Mouse (Mus musculus) neural tube, embryonic 14.5 days (tissue): Measurements from ENCODE around the gene Mpi. TPM values are rescaled to one million over a fixed set of nuclear protein-coding genes. Genes with fewer than 3 reads are reported as not detected.

Experiments used
- ATAC-seq: fragments of 200-750 bp; cut with Nextera tagmentation; 2 replicates; pipeline ENCODE4 v1.8.0; 2017; ENCODE audit warnings: low read depth, mild to moderate bottlenecking, moderate TSS enrichment, moderate library complexity
- H3K27ac ChIP-seq: fragments of 300-500 bp; sonication (generic); 2 replicates; pipeline ENCODE4 v1.5.1; 2014; ENCODE audit warnings: low read depth, mild to moderate bottlenecking, control low read depth, low read length, moderate library complexity, mixed read lengths
- H3K27me3 ChIP-seq: fragments of 300-500 bp; sonication (generic); 2 replicates; pipeline ENCODE4 v1.6.1; 2014; ENCODE audit warnings: low read length; ENCODE audit not compliant: control insufficient read depth, insufficient read depth
- H3K36me3 ChIP-seq: fragments of 300-500 bp; sonication (generic); 2 replicates; pipeline ENCODE4 v1.6.1; 2014; ENCODE audit warnings: low read length, mixed read lengths; ENCODE audit not compliant: control insufficient read depth, insufficient read depth
- H3K4me1 ChIP-seq: fragments of 300-500 bp; sonication (generic); 2 replicates; pipeline ENCODE4 v1.6.1; 2014; ENCODE audit warnings: low read length; ENCODE audit not compliant: control insufficient read depth, insufficient read depth
- H3K4me2 ChIP-seq: fragments of 300-500 bp; sonication (generic); 2 replicates; pipeline ENCODE4 v1.6.1; 2014; ENCODE audit warnings: mild to moderate bottlenecking, low read depth, low read length, control low read depth
- H3K4me3 ChIP-seq: fragments of 300-500 bp; sonication (generic); 2 replicates; pipeline ENCODE4 v1.5.1; 2014; ENCODE audit warnings: low read depth, low read length, control low read depth, mixed read lengths
- H3K9ac ChIP-seq: fragments of 300-500 bp; sonication (generic); replicated peaks from 2 replicates; pipeline ENCODE4 v1.6.1; 2014; ENCODE audit warnings: low read depth, mild to moderate bottlenecking, control low read depth, low read length, mixed read lengths
- H3K9me3 ChIP-seq: fragments of 300-500 bp; sonication (generic); 2 replicates; pipeline ENCODE4 v1.6.1; 2016; ENCODE audit warnings: low read length; ENCODE audit not compliant: control insufficient read depth
- WGBS: fragments of 180-500 bp; shearing (Covaris S2); extraction: QIAGEN DNeasy Blood & Tissue Kit; methylation state at CpG from one replicate; pipeline ENCODE4 v1.1.7; 2014; 5-methylcytosine and 5-hydroxymethylcytosine counted together
- polyA plus RNA-seq: library from polyadenylated mRNA; unstranded; fragments of >200 nt; fragmentation: Nextera tagmentation; extraction: Ambion mirVana; gene quantifications from 2 replicates; pipeline ENCODE4 v1.2.1, GENCODE M21; 2014

Mpi gene
- polyA plus RNA-seq, 1 experiment from 2014 or later, result 62.1 TPM

- H3K4me3 ChIP-seq, result no peak overlapping the region
- no peak overlapping the region for H3K4me2 ChIP-seq
- 82% methylated on average over 3 of the region's 3 CpGs for WGBS
- H3K9ac ChIP-seq, result no peak overlapping the region
- H3K9me3 ChIP-seq, result no peaks in the 10 kb centered on the region
- H3K4me1 ChIP-seq, result peaks cover 10% of the 10 kb centered on the region
- H3K27me3 ChIP-seq, result no peaks in the 10 kb centered on the region
- H3K36me3 ChIP-seq, result no peaks in the 10 kb centered on the region
- ATAC-seq, result no peak
- H3K27ac ChIP-seq, result no peak overlapping the region
Observed at GRCm38 (mm10) chr9:57557215-57557614, 4.7 kb upstream of the Mpi start.

- Histone ChIP-seq H3K27me3 (no peaks in the 10 kb centered on the region), H3K9me3 (no peaks in the 10 kb centered on the region), H3K4me3 (no peak overlapping the region), H3K36me3 (peaks cover 6% of the 10 kb centered on the region; the same call in 1 of the 2 replicates), H3K4me2 (no peak overlapping the region), H3K4me1 (peaks cover 7% of the 10 kb centered on the region), H3K27ac (no peak overlapping the region), H3K9ac (no peak overlapping the region)
- 32% methylated on average over 3 of the region's 3 CpGs for WGBS
- ATAC-seq, result no peak
Observed at GRCm38 (mm10) chr9:57554753-57555152, 2.2 kb upstream of the Mpi start.

- no peak overlapping the region for H3K4me2 ChIP-seq
- H3K27me3 ChIP-seq, result no peaks in the 10 kb centered on the region
- peaks cover 7% of the 10 kb centered on the region for H3K4me1 ChIP-seq
- H3K9ac ChIP-seq, result no peak overlapping the region
- no peak; the same call in 1 of the 2 replicates for ATAC-seq
- no peaks in the 10 kb centered on the region for H3K9me3 ChIP-seq
- H3K27ac ChIP-seq, result no peak overlapping the region
- peaks cover 15% of the 10 kb centered on the region for H3K36me3 ChIP-seq
- 73% methylated on average over 11 of the region's 11 CpGs for WGBS
- H3K4me3 ChIP-seq, result no peak overlapping the region
Observed at GRCm38 (mm10) chr9:57553119-57553518, 556 bp upstream of the Mpi start.

GRCm38 (mm10) chr9:57550126-57550862 lies 2.3 kb downstream of the Mpi start:
- Histone ChIP-seq H3K4me3 (no peak overlapping the region), H3K27ac (no peak overlapping the region), H3K4me2 (no peak overlapping the region), H3K4me1 (peaks cover 7% of the 10 kb centered on the region), H3K36me3 (peaks cover 36% of the 10 kb centered on the region), H3K9ac (no peak overlapping the region), H3K9me3 (no peaks in the 10 kb centered on the region), H3K27me3 (no peaks in the 10 kb centered on the region)
- no peak for ATAC-seq
- WGBS, result 89% methylated on average over 11 of the region's 11 CpGs

- H3K27me3 ChIP-seq, result no peaks in the 10 kb centered on the region
- H3K4me2 ChIP-seq, result no peak overlapping the region
- H3K9ac ChIP-seq, result peak overlapping the region; percentile 11; the same call in 1 of the 2 replicates
- H3K36me3 ChIP-seq, result peaks cover 47% of the 10 kb centered on the region
- no peaks in the 10 kb centered on the region for H3K9me3 ChIP-seq
- H3K4me1 ChIP-seq, result peaks cover 7% of the 10 kb centered on the region
- no peak for ATAC-seq
- no peak overlapping the region for H3K27ac ChIP-seq
- H3K4me3 ChIP-seq, result no peak overlapping the region
- WGBS, result 79% methylated on average over 4 of the region's 4 CpGs
Observed at GRCm38 (mm10) chr9:57549186-57549585, 3.4 kb downstream of the Mpi start.

GRCm38 (mm10) chr9:57547869-57548268 lies 4.7 kb downstream of the Mpi start:
- ATAC-seq, result no peak
- WGBS, result 94% methylated on average over 11 of the region's 11 CpGs
- Histone ChIP-seq H3K4me3 (no peak overlapping the region), H3K4me2 (no peak overlapping the region), H3K9ac (no peak overlapping the region), H3K27me3 (no peaks in the 10 kb centered on the region), H3K27ac (no peak overlapping the region), H3K36me3 (peaks cover 56% of the 10 kb centered on the region), H3K4me1 (peaks cover 7% of the 10 kb centered on the region), H3K9me3 (no peaks in the 10 kb centered on the region)

GRCm38 (mm10) chr9:57547287-57547686 lies 5.3 kb downstream of the Mpi start:
- Histone ChIP-seq H3K27me3 (no peaks in the 10 kb centered on the region), H3K9me3 (no peaks in the 10 kb centered on the region), H3K9ac (no peak overlapping the region), H3K4me1 (peaks cover 7% of the 10 kb centered on the region), H3K4me3 (no peak overlapping the region), H3K27ac (no peak overlapping the region), H3K4me2 (no peak overlapping the region), H3K36me3 (peaks cover 62% of the 10 kb centered on the region)
- WGBS, result 90% methylated on average over 5 of the region's 5 CpGs
- no peak for ATAC-seq

GRCm38 (mm10) chr9:57543951-57544350 lies 8.6 kb downstream of the Mpi start:
- H3K4me2 ChIP-seq, result no peak overlapping the region
- H3K27ac ChIP-seq, result no peak overlapping the region
- H3K4me1 ChIP-seq, result peaks cover under 1% of the 10 kb centered on the region; the same call in 1 of the 2 replicates
- peaks cover 65% of the 10 kb centered on the region for H3K36me3 ChIP-seq
- H3K9ac ChIP-seq, result no peak overlapping the region
- ATAC-seq, result no peak
- H3K9me3 ChIP-seq, result no peaks in the 10 kb centered on the region
- 90% methylated on average over 3 of the region's 3 CpGs for WGBS
- H3K27me3 ChIP-seq, result no peaks in the 10 kb centered on the region
- no peak overlapping the region for H3K4me3 ChIP-seq

GRCm38 (mm10) chr9:57541312-57541711 lies 11.3 kb downstream of the Mpi start:
- H3K4me2 ChIP-seq, result no peak overlapping the region
- no peaks in the 10 kb centered on the region for H3K9me3 ChIP-seq
- no peak overlapping the region for H3K9ac ChIP-seq
- H3K27me3 ChIP-seq, result no peaks in the 10 kb centered on the region
- peaks cover 50% of the 10 kb centered on the region for H3K36me3 ChIP-seq
- H3K4me3 ChIP-seq, result no peak overlapping the region
- ATAC-seq, result no peak
- no peak overlapping the region for H3K27ac ChIP-seq
- peaks cover 12% of the 10 kb centered on the region for H3K4me1 ChIP-seq
- 24% methylated on average over 1 of the region's 1 CpGs for WGBS
